Mouse (Mus musculus): ENCODE data around the gene Slc3a1. TPM values are rescaled to one million over a fixed set of nuclear protein-coding genes. Genes with fewer than 3 reads are reported as not detected.

The Slc3a1 gene
- polyA plus RNA-seq, 1 experiment from 2014 or later, result 121 TPM

DNA sequence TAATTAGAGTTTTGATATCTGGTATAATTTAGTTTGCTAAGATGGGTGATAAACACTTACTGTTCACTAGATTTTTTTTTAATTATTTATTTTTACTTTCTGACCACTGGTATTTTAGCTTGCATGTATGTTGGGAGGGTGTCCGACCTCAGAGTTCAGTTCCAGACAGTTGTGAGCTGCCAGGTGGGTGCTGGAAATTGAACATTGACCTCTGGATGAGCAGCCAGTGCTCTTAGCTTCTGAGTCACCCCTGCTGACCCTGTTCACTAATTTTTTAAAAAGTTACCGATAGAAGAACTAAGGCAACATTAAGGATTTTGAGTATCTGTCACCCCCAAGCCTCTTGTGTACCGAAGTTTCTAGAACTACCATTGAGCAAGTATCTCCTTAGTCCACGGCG, 20.2 kb downstream of the Slc3a1 start:
- Histone ChIP-seq H3K4me3 (ENCODE audit: low read depth, low read length) (no peak overlapping the region), H3K27me3 (replicated peaks; ENCODE audit: control insufficient read depth, insufficient read depth, low read length) (no peaks in the 10 kb centered on the region), H3K9me3 (ENCODE audit: control insufficient read depth) (no peaks in the 10 kb centered on the region), H3K9ac (ENCODE audit: low read depth, low read length) (no peak overlapping the region), H3K27ac (ENCODE audit: low read depth, low read length) (no peak overlapping the region), H3K4me2 (replicated peaks; ENCODE audit: low read depth) (no peak overlapping the region), H3K36me3 (ENCODE audit: control insufficient read depth, insufficient read depth) (peaks cover 20% of the 10 kb centered on the region; the same call in 1 of the 2 replicates), H3K4me1 (replicated peaks; ENCODE audit: control insufficient read depth, insufficient read depth, low read length) (no peaks in the 10 kb centered on the region)
- no peak for ATAC-seq
- no peak for TF ChIP-seq CTCF (IDR thresholded peaks at IDR 0.05; ENCODE audit: low read depth)
- WGBS, result 89% methylated on average over 5 of the region's 5 CpGs

DNA sequence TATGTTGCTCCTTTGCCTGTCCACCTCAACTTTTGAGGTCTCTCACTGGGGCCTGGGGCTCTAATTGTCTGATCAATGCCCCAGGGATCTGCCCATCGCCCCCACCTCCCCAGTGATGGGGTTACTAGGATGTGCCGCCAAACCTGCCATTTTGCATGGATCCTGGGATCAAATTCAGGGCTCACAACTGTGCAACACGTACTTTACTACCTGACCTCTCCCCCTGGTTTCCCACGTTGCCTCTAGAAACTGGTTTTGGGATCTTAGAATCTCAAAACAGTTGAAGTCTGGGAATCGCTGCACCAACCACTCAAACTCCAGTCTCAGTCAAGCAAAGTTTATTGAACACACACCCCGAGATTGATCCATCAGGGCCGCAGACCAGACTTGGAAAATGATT, 30.1 kb downstream of the Slc3a1 start:
- WGBS, result 92% methylated on average over 7 of the region's 7 CpGs
- Histone ChIP-seq H3K4me1 (replicated peaks; ENCODE audit: control insufficient read depth, insufficient read depth, low read length) (no peaks in the 10 kb centered on the region), H3K27me3 (replicated peaks; ENCODE audit: control insufficient read depth, insufficient read depth, low read length) (no peaks in the 10 kb centered on the region), H3K27ac (ENCODE audit: low read depth, low read length) (no peak overlapping the region), H3K36me3 (ENCODE audit: control insufficient read depth, insufficient read depth) (peaks cover 47% of the 10 kb centered on the region), H3K4me2 (replicated peaks; ENCODE audit: low read depth) (no peak overlapping the region), H3K9ac (ENCODE audit: low read depth, low read length) (no peak overlapping the region), H3K9me3 (ENCODE audit: control insufficient read depth) (no peaks in the 10 kb centered on the region), H3K4me3 (ENCODE audit: low read depth, low read length) (no peak overlapping the region)
- ATAC-seq, result no peak
- no peak for TF ChIP-seq CTCF (IDR thresholded peaks at IDR 0.05; ENCODE audit: low read depth)

DNA sequence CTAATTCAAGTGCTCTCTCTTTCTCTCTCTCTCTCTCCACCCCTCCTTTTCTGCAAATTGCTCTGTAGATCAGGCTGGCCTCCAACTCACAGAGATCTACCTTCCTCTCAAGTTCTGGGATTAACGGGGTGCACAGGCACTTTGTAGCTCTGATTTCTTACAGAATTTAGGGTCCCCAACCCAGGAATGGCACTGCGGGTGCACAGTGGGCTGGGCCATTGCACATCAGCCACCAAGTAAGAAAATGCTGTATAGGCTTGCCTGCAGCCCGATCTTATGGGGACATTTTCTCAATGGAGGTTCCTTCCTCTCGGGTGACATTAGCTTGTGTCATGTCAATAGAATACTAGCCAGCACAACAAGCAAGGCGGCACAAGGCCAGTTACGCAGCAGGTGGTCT, 31.0 kb downstream of the Slc3a1 start:
- no peaks in the 10 kb centered on the region for H3K27me3 ChIP-seq (replicated peaks; ENCODE audit: control insufficient read depth, insufficient read depth, low read length)
- no peak overlapping the region for H3K4me2 ChIP-seq (replicated peaks; ENCODE audit: low read depth)
- TF ChIP-seq CTCF (IDR thresholded peaks at IDR 0.05; ENCODE audit: low read depth), result no peak
- 98% methylated on average over 6 of the region's 6 CpGs for WGBS
- H3K27ac ChIP-seq (ENCODE audit: low read depth, low read length), result no peak overlapping the region
- no peaks in the 10 kb centered on the region for H3K9me3 ChIP-seq (ENCODE audit: control insufficient read depth)
- H3K36me3 ChIP-seq (ENCODE audit: control insufficient read depth, insufficient read depth), result peaks cover 56% of the 10 kb centered on the region
- no peaks in the 10 kb centered on the region for H3K4me1 ChIP-seq (replicated peaks; ENCODE audit: control insufficient read depth, insufficient read depth, low read length)
- H3K9ac ChIP-seq (ENCODE audit: low read depth, low read length), result no peak overlapping the region
- H3K4me3 ChIP-seq (ENCODE audit: low read depth, low read length), result no peak overlapping the region
- ATAC-seq, result no peak

DNA sequence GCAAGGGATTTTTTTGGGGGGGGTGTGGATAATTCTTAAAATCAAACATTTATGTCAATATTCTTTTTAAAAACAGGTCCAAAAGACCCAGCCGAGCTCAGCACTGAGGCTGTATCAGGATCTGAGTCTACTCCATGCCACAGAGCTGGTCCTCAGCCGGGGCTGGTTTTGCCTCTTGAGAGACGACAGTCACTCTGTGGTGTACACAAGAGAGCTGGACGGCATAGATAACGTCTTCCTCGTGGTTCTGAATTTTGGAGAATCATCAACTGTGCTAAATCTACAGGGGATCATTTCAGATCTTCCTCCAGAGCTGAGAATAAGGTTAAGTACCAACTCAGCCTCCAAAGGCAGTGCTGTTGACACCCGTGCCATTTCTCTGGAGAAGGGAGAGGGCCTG, 35.4 kb downstream of the Slc3a1 start:
- Histone ChIP-seq H3K4me3 (ENCODE audit: low read depth, low read length) (no peak overlapping the region), H3K27ac (ENCODE audit: low read depth, low read length) (no peak overlapping the region), H3K9ac (ENCODE audit: low read depth, low read length) (no peak overlapping the region), H3K4me1 (replicated peaks; ENCODE audit: control insufficient read depth, insufficient read depth, low read length) (no peaks in the 10 kb centered on the region), H3K9me3 (ENCODE audit: control insufficient read depth) (no peaks in the 10 kb centered on the region), H3K36me3 (ENCODE audit: control insufficient read depth, insufficient read depth) (peaks cover 76% of the 10 kb centered on the region), H3K4me2 (replicated peaks; ENCODE audit: low read depth) (no peak overlapping the region), H3K27me3 (replicated peaks; ENCODE audit: control insufficient read depth, insufficient read depth, low read length) (no peaks in the 10 kb centered on the region)
- no peak for ATAC-seq
- WGBS, result 88% methylated on average over 7 of the region's 7 CpGs
- no peak for TF ChIP-seq CTCF (IDR thresholded peaks at IDR 0.05; ENCODE audit: low read depth)

DNA sequence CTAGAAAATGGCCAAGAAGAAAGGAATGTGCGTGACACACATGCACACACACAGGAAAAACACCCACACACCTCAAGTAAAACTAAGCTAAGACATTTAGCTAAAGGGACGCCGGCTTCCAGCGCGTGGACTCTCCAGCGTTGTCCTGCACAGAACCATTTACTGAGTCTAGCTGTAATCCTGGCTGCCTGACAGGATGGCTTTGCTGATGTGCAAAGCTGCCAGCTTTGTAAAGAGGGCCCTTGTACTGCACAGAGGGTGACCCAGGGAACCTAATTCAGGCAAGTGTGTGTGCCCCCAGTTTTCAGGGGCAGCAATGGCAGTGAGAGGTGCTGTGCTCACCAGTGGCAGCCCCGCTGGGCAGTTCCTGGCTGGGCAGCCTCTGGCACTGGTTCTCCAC, 39.2 kb downstream of the Slc3a1 start:
- Histone ChIP-seq H3K4me3 (ENCODE audit: low read depth, low read length) (no peak overlapping the region), H3K36me3 (ENCODE audit: control insufficient read depth, insufficient read depth) (peaks cover 76% of the 10 kb centered on the region), H3K9me3 (ENCODE audit: control insufficient read depth) (no peaks in the 10 kb centered on the region), H3K27ac (ENCODE audit: low read depth, low read length) (no peak overlapping the region), H3K9ac (ENCODE audit: low read depth, low read length) (no peak overlapping the region), H3K27me3 (replicated peaks; ENCODE audit: control insufficient read depth, insufficient read depth, low read length) (no peaks in the 10 kb centered on the region), H3K4me1 (replicated peaks; ENCODE audit: control insufficient read depth, insufficient read depth, low read length) (no peaks in the 10 kb centered on the region), H3K4me2 (replicated peaks; ENCODE audit: low read depth) (no peak overlapping the region)
- TF ChIP-seq CTCF (IDR thresholded peaks at IDR 0.05; ENCODE audit: low read depth), result no peak
- ATAC-seq, result no peak
- WGBS, result 95% methylated on average over 7 of the region's 7 CpGs

DNA sequence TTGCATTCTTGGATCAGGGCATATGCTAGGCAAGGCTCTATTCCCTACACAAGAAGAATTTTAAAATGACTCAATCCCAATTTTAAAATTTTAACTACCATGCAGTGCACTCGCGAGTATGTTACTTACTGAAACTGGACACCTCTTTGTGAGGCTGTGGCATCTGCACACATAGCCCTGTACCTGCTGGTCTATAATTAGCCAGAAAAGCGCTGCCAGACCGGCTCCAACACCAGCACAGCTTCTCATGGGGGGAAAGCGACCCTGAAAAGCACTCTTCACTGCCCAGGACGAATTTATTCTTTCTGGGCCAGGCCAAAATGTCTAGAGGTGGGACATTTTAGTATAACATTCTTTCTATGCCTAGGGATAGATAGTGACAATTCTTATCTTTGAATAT, 42.5 kb downstream of the Slc3a1 start:
- 90% methylated on average over 6 of the region's 6 CpGs for WGBS
- TF ChIP-seq CTCF (IDR thresholded peaks at IDR 0.05; ENCODE audit: low read depth), result no peak
- H3K4me2 ChIP-seq (replicated peaks; ENCODE audit: low read depth), result no peak overlapping the region
- H3K4me1 ChIP-seq (replicated peaks; ENCODE audit: control insufficient read depth, insufficient read depth, low read length), result no peaks in the 10 kb centered on the region
- H3K36me3 ChIP-seq (ENCODE audit: control insufficient read depth, insufficient read depth), result peaks cover 50% of the 10 kb centered on the region
- no peak for ATAC-seq
- no peaks in the 10 kb centered on the region for H3K27me3 ChIP-seq (replicated peaks; ENCODE audit: control insufficient read depth, insufficient read depth, low read length)
- no peak overlapping the region for H3K4me3 ChIP-seq (ENCODE audit: low read depth, low read length)
- no peak overlapping the region for H3K9ac ChIP-seq (ENCODE audit: low read depth, low read length)
- no peaks in the 10 kb centered on the region for H3K9me3 ChIP-seq (ENCODE audit: control insufficient read depth)
- no peak overlapping the region for H3K27ac ChIP-seq (ENCODE audit: low read depth, low read length)
